Mouse (Mus musculus) cerebral cortex, adult 2 months (tissue): ENCODE measurements around the gene Tead1.

ENCODE experiments used
- WGBS: fragments of 180-500 bp; shearing (Covaris S2); methylation state at CpG from one replicate; pipeline ENCODE4 v1.1.7; 2018; 5-methylcytosine and 5-hydroxymethylcytosine counted together

Gene Tead1

GRCm38 (mm10) chr7:112856121-112856571 lies 177.0 kb downstream of the Tead1 start:
- WGBS = 34% methylated on average over 7 of the region's 7 CpGs

- WGBS = 68% methylated on average over 10 of the region's 10 CpGs
These were observed 177.5 kb downstream of the Tead1 start for GRCm38 (mm10) chr7:112856583-112856982.

- 90% methylated on average over 6 of the region's 6 CpGs for WGBS
These were observed 180.8 kb downstream of the Tead1 start for GRCm38 (mm10) chr7:112859887-112860286.

- 68% methylated on average over 5 of the region's 5 CpGs for WGBS
These were observed 183.0 kb downstream of the Tead1 start for GRCm38 (mm10) chr7:112862086-112862485.

- 97% methylated on average over 8 of the region's 8 CpGs for WGBS
These were observed 185.1 kb downstream of the Tead1 start for GRCm38 (mm10) chr7:112864188-112864587.

- WGBS = 8% methylated on average over 2 of the region's 2 CpGs
These were observed 186.6 kb downstream of the Tead1 start for GRCm38 (mm10) chr7:112865739-112866138.

- WGBS = 45% methylated on average over 8 of the region's 8 CpGs
These were observed 189.7 kb downstream of the Tead1 start for GRCm38 (mm10) chr7:112868551-112869465.

- 95% methylated on average over 7 of the region's 7 CpGs for WGBS
These were observed 192.6 kb downstream of the Tead1 start for GRCm38 (mm10) chr7:112871752-112872151.

GRCm38 (mm10) chr7:112872435-112873196 lies 193.5 kb downstream of the Tead1 start:
- 82% methylated on average over 9 of the region's 9 CpGs for WGBS

- WGBS = 94% methylated on average over 10 of the region's 10 CpGs
These were observed 197.0 kb downstream of the Tead1 start for GRCm38 (mm10) chr7:112876128-112876527.

GRCm38 (mm10) chr7:112883791-112884274 lies 204.7 kb downstream of the Tead1 start:
- WGBS = 54% methylated on average over 8 of the region's 8 CpGs

- WGBS = 88% methylated on average over 8 of the region's 8 CpGs
These were observed 206.4 kb downstream of the Tead1 start for GRCm38 (mm10) chr7:112885546-112885945.

GRCm38 (mm10) chr7:112891883-112892282 lies 212.8 kb downstream of the Tead1 start:
- WGBS = 96% methylated on average over 6 of the region's 6 CpGs

- WGBS = 90% methylated on average over 5 of the region's 5 CpGs
These were observed 213.5 kb downstream of the Tead1 start for GRCm38 (mm10) chr7:112892595-112892994.

GRCm38 (mm10) chr7:112896363-112896762 lies 217.2 kb downstream of the Tead1 start:
- 88% methylated on average over 2 of the region's 2 CpGs for WGBS

GRCm38 (mm10) chr7:112901710-112902109 lies 222.6 kb downstream of the Tead1 start:
- 93% methylated on average over 7 of the region's 7 CpGs for WGBS

GRCm38 (mm10) chr7:112906848-112907247 lies 227.7 kb downstream of the Tead1 start:
- 90% methylated on average over 5 of the region's 5 CpGs for WGBS

GRCm38 (mm10) chr7:112907468-112907867 lies 228.3 kb downstream of the Tead1 start:
- WGBS = 86% methylated on average over 2 of the region's 2 CpGs

GRCm38 (mm10) chr7:112909164-112909563 lies 230.0 kb downstream of the Tead1 start:
- 94% methylated on average over 10 of the region's 10 CpGs for WGBS

GRCm38 (mm10) chr7:112912969-112913368 lies 233.9 kb downstream of the Tead1 start:
- WGBS = 84% methylated on average over 3 of the region's 3 CpGs

- 60% methylated on average over 4 of the region's 4 CpGs for WGBS
These were observed 236.5 kb downstream of the Tead1 start for GRCm38 (mm10) chr7:112915571-112915970.

GRCm38 (mm10) chr7:112917613-112918278 lies 238.6 kb downstream of the Tead1 start:
- WGBS = 62% methylated on average over 10 of the region's 10 CpGs
